Mouse (Mus musculus): Measurements from ENCODE around the gene Adm2. TPM values are rescaled to one million over a fixed set of nuclear protein-coding genes. Genes with fewer than 3 reads are reported as not detected.

Adm2 gene
- total and polyA plus RNA-seq, 2 experiments from 2014 or later, result not detected

DNA sequence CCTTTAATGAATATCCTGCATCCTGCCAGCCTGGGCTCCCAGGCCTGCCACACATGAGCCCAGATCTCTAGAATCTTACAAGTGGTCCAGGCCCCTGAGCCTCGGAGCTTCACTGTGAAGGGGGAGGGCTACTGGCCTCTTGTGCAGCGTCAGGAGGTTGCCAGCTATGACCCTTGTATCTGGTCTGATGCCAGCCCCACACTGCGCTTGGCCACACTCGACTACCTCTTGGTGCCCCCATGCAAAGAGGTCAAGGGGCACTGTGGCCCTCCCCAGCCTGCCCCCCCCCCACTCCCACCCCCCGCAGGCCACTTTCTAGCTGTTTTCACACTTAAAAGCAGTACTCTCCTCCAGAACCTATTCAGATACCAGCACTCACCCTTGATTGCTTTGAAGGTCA lies 3.9 kb downstream of the Adm2 start:
- H3K4me1 ChIP-seq (ENCODE audit: insufficient read depth, low read length), result no peaks in the 10 kb centered on the region
- 70% methylated on average over 5 of the region's 5 CpGs for WGBS
- no peak overlapping the region for H3K4me3 ChIP-seq (ENCODE audit: low read depth, low read length)
- DNase-seq (ENCODE audit: low spot score) (no peak), ATAC-seq (ENCODE audit: low FRiP score) (no peak)
- peaks cover 11% of the 10 kb centered on the region; the same call in 1 of the 2 replicates for H3K27me3 ChIP-seq (ENCODE audit: insufficient read depth, low read length)
- H3K36me3 ChIP-seq (ENCODE audit: insufficient read depth, low read length), result no peaks in the 10 kb centered on the region
- TF ChIP-seq CTCF (IDR thresholded peaks at IDR 0.05), result no peak
- H3K9ac ChIP-seq (replicated peaks; ENCODE audit: low read length, poor library complexity, severe bottlenecking), result no peak overlapping the region
- H3K9me3 ChIP-seq (ENCODE audit: low read length), result no peaks in the 10 kb centered on the region
- H3K4me2 ChIP-seq (ENCODE audit: low read depth, low read length, poor library complexity, severe bottlenecking), result no peak overlapping the region
- H3K27ac ChIP-seq (ENCODE audit: low read depth, low read length), result no peak overlapping the region

DNA sequence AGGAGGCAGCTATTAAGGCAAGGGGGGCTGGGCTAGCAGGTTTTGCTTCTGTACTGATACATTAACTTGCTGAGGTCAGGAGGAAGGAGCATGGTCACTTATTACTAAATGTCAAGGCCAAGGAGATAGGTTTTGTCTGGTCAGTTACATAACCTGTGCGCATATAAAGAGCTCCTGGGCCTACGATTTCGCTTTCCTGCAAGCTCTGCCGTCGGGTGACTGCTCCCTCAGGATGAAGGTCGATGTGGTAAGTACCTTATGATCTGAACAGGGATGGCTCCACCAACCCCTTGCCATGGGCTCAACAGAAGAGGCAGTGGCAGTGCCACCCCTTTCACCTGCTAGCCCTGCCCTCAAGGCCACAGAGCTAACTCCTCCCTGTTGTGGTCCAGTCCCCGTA lies 11.8 kb downstream of the Adm2 start, which contains the start of gene Miox:
Miox (plus strand) TSS at position 128 of the 400 bp plus-strand sequence.
- Histone ChIP-seq H3K27me3 (ENCODE audit: insufficient read depth, low read length) (no peaks in the 10 kb centered on the region), H3K36me3 (ENCODE audit: insufficient read depth, low read length) (no peaks in the 10 kb centered on the region), H3K9ac (replicated peaks; ENCODE audit: low read length, poor library complexity, severe bottlenecking) (no peak within 1 kb of the TSS), H3K27ac (ENCODE audit: low read depth, low read length) (no peak within 1 kb of the TSS), H3K4me1 (ENCODE audit: insufficient read depth, low read length) (no peaks in the 10 kb centered on the region), H3K4me3 (ENCODE audit: low read depth, low read length) (no peak within 1 kb of the TSS), H3K4me2 (ENCODE audit: low read depth, low read length, poor library complexity, severe bottlenecking) (no peak within 1 kb of the TSS), H3K9me3 (ENCODE audit: low read length) (no peaks in the 10 kb centered on the region)
- ATAC-seq (ENCODE audit: low FRiP score) (no peak), DNase-seq (ENCODE audit: low spot score) (no peak)
- WGBS, result 85% methylated on average over 7 of the region's 7 CpGs
- no peak for TF ChIP-seq CTCF (IDR thresholded peaks at IDR 0.05)

DNA sequence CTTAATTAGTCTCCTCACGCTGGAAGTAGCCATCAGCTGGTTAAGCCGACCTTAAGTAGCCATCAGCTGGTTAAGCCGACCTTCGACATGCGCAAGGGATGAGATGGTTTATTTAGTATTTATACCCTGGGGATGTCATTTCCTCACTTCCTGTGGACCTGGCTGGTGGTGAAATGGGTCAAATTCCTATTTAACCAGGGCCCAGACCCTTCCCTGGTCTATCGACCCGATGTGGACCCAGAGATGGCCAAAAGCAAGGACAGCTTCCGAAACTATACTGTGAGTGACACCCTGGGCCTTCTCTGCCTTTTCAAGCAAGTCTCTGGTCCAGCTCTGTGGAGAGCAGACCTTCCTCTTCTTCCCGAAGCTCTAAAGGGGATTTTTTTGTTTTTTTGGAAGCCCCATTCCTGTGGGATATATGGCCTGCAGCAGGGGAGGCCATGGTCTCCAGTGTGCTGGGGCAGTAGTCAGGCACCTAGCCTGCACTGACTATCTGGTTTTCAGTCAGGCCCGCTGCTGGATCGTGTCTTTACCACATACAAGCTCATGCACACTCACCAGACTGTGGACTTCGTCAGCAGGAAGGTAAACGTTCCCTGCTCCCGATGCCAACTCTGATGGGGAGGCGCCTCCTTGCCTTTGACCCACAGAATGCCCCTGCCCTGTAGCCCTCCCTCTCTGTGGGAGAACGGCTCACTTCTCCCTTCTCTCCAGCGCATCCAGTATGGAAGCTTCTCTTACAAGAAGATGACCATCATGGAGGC lies 12.4 kb downstream of the Adm2 start:
- no peak overlapping the region for H3K4me3 ChIP-seq (ENCODE audit: low read depth, low read length)
- no peak overlapping the region for H3K27ac ChIP-seq (ENCODE audit: low read depth, low read length)
- H3K36me3 ChIP-seq (ENCODE audit: insufficient read depth, low read length), result no peaks in the 10 kb centered on the region
- no peak overlapping the region for H3K9ac ChIP-seq (replicated peaks; ENCODE audit: low read length, poor library complexity, severe bottlenecking)
- H3K4me1 ChIP-seq (ENCODE audit: insufficient read depth, low read length), result no peaks in the 10 kb centered on the region
- H3K4me2 ChIP-seq (ENCODE audit: low read depth, low read length, poor library complexity, severe bottlenecking), result no peak overlapping the region
- H3K9me3 ChIP-seq (ENCODE audit: low read length), result no peaks in the 10 kb centered on the region
- no peak for DNase-seq (ENCODE audit: low spot score)
- H3K27me3 ChIP-seq (ENCODE audit: insufficient read depth, low read length), result no peaks in the 10 kb centered on the region
- 85% methylated on average over 17 of the region's 17 CpGs for WGBS
- no peak for ATAC-seq (ENCODE audit: low FRiP score)
- no peak for TF ChIP-seq CTCF (IDR thresholded peaks at IDR 0.05)

DNA sequence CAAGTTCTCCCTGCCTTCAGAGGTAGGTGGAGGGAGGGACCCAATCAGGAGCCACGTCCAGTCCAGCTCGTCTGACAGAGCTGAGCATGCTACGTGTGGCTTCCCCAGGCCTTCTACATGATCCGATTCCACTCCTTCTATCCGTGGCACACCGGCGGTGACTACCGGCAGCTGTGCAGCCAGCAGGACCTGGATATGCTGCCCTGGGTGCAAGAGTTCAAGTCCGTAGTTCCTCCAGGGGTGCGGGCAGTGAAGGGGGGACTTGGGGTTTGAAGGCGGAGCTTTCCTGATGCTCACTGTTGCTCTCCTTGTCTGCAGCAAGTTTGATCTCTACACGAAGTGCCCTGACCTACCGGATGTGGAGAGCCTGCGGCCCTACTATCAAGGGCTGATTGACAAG lies 13.9 kb downstream of the Adm2 start:
- DNase-seq (ENCODE audit: low spot score) (no peak), ATAC-seq (ENCODE audit: low FRiP score) (no peak)
- Histone ChIP-seq H3K36me3 (ENCODE audit: insufficient read depth, low read length) (no peaks in the 10 kb centered on the region), H3K4me2 (ENCODE audit: low read depth, low read length, poor library complexity, severe bottlenecking) (no peak overlapping the region), H3K9me3 (ENCODE audit: low read length) (no peaks in the 10 kb centered on the region), H3K4me1 (ENCODE audit: insufficient read depth, low read length) (no peaks in the 10 kb centered on the region), H3K9ac (replicated peaks; ENCODE audit: low read length, poor library complexity, severe bottlenecking) (no peak overlapping the region), H3K27ac (ENCODE audit: low read depth, low read length) (no peak overlapping the region), H3K27me3 (ENCODE audit: insufficient read depth, low read length) (no peaks in the 10 kb centered on the region), H3K4me3 (ENCODE audit: low read depth, low read length) (no peak overlapping the region)
- WGBS, result 88% methylated on average over 14 of the region's 14 CpGs
- no peak for TF ChIP-seq CTCF (IDR thresholded peaks at IDR 0.05)

DNA sequence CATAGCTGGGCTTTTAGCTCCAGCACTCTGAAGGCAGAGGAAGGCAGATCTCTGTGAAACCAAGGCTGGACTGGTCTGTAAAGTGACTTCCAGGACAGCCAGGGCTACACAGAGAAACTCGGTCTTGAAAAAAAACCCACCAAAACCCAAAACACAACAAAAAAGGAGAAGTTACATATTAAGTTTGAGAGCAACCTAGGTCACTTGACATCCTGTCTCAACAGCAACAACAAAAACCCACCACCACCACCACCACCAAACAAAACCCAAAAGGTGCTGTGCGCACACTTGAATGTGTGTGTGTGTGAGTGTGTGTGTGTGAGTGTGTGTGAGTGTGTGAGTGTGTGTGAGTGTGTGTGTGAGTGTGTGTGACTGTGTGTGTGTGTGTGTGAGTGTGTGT lies 17.2 kb downstream of the Adm2 start:
- Histone ChIP-seq H3K9me3 (ENCODE audit: low read length) (no peaks in the 10 kb centered on the region), H3K4me1 (ENCODE audit: insufficient read depth, low read length) (no peaks in the 10 kb centered on the region), H3K4me2 (ENCODE audit: low read depth, low read length, poor library complexity, severe bottlenecking) (no peak overlapping the region), H3K27ac (ENCODE audit: low read depth, low read length) (no peak overlapping the region), H3K9ac (replicated peaks; ENCODE audit: low read length, poor library complexity, severe bottlenecking) (no peak overlapping the region), H3K36me3 (ENCODE audit: insufficient read depth, low read length) (no peaks in the 10 kb centered on the region), H3K27me3 (ENCODE audit: insufficient read depth, low read length) (no peaks in the 10 kb centered on the region), H3K4me3 (ENCODE audit: low read depth, low read length) (no peak overlapping the region)
- DNase-seq (ENCODE audit: low spot score), result no peak
- TF ChIP-seq CTCF (IDR thresholded peaks at IDR 0.05), result no peak
- no peak for ATAC-seq (ENCODE audit: low FRiP score)
- WGBS, result 81% methylated on average over 2 of the region's 2 CpGs

DNA sequence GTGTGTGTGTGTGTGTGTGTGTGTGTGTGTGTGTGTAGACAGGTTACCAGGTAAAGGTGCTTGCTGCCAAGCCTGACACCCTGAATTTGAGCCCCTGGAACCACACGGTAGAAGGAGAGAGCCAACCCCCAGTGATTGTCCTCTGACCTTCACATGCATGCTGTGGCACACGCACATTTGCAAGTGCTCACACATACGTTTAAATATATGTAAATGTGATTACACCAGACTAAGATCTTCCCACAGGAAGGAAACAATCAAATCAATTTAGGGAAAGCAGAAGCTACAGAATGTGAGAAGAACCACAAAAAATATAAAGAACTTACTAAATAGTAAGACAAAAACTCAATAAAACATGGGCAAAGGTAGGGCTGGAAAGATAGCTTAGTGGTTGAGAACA lies 17.6 kb downstream of the Adm2 start:
- H3K27me3 ChIP-seq (ENCODE audit: insufficient read depth, low read length), result no peaks in the 10 kb centered on the region
- H3K4me3 ChIP-seq (ENCODE audit: low read depth, low read length), result no peak overlapping the region
- H3K4me2 ChIP-seq (ENCODE audit: low read depth, low read length, poor library complexity, severe bottlenecking), result no peak overlapping the region
- TF ChIP-seq CTCF (IDR thresholded peaks at IDR 0.05), result no peak
- no peak for DNase-seq (ENCODE audit: low spot score)
- H3K36me3 ChIP-seq (ENCODE audit: insufficient read depth, low read length), result no peaks in the 10 kb centered on the region
- no peak overlapping the region for H3K9ac ChIP-seq (replicated peaks; ENCODE audit: low read length, poor library complexity, severe bottlenecking)
- H3K27ac ChIP-seq (ENCODE audit: low read depth, low read length), result no peak overlapping the region
- H3K9me3 ChIP-seq (ENCODE audit: low read length), result no peaks in the 10 kb centered on the region
- 89% methylated on average over 3 of the region's 3 CpGs for WGBS
- ATAC-seq (ENCODE audit: low FRiP score), result no peak
- no peaks in the 10 kb centered on the region for H3K4me1 ChIP-seq (ENCODE audit: insufficient read depth, low read length)

Data from midbrain, postnatal 0 days (tissue).